Mouse (Mus musculus) limb, embryonic 11.5 days (tissue): Measurements from ENCODE around the gene Usp17lc. TPM values are rescaled to one million over a fixed set of nuclear protein-coding genes. Genes with fewer than 3 reads are reported as not detected.
"Not testable (repeated sequence)": the region's sequence is repeated elsewhere in the genome, so short reads cannot be mapped to it uniquely, and the experiment has no call there.

ENCODE experiments used
- ATAC-seq: fragments of 200-750 bp; cut with Nextera tagmentation; 2 replicates; pipeline ENCODE4 v1.8.0; 2017; ENCODE audit warnings: low read depth; ENCODE audit not compliant: insufficient number of reproducible peaks, low FRiP score, low TSS enrichment
- DNase-seq: peaks from one replicate; pipeline ENCODE4 v3.0.0-alpha.2; 2015; ENCODE audit warnings: low spot score
- H3K27ac ChIP-seq: fragments of 300-500 bp; sonication (generic); replicated peaks from 2 replicates; pipeline ENCODE4 v1.5.1; 2014; ENCODE audit warnings: low read depth, mild to moderate bottlenecking, low read length
- H3K27me3 ChIP-seq: fragments of 300-500 bp; sonication (generic); 2 replicates; pipeline ENCODE4 v1.6.1; 2014; ENCODE audit warnings: mild to moderate bottlenecking, low read length, mixed read lengths; ENCODE audit not compliant: control insufficient read depth, insufficient read depth
- H3K36me3 ChIP-seq: fragments of 300-500 bp; sonication (generic); 2 replicates; pipeline ENCODE4 v1.6.1; 2014; ENCODE audit warnings: mild to moderate bottlenecking, low read length, moderate library complexity, mixed read lengths; ENCODE audit not compliant: control insufficient read depth, insufficient read depth
- H3K4me1 ChIP-seq: fragments of 300-500 bp; sonication (generic); 2 replicates; pipeline ENCODE4 v1.6.1; 2014; ENCODE audit warnings: low read length, mixed read lengths; ENCODE audit not compliant: control insufficient read depth, insufficient read depth
- H3K4me2 ChIP-seq: fragments of 300-500 bp; sonication (generic); 2 replicates; pipeline ENCODE4 v1.6.1; 2014; ENCODE audit warnings: low read depth, mild to moderate bottlenecking, moderate library complexity; ENCODE audit not compliant: severe bottlenecking
- H3K4me3 ChIP-seq: fragments of 300-500 bp; sonication (generic); 2 replicates; pipeline ENCODE4 v1.5.1; 2014; ENCODE audit warnings: low read depth, low read length
- H3K9ac ChIP-seq: fragments of 300-500 bp; sonication (generic); 2 replicates; pipeline ENCODE4 v1.6.1; 2014; ENCODE audit warnings: mild to moderate bottlenecking, low read length
- H3K9me3 ChIP-seq: fragments of 300-500 bp; sonication (generic); 2 replicates; pipeline ENCODE4 v1.6.1; 2016; ENCODE audit warnings: low read length; ENCODE audit not compliant: control insufficient read depth
- WGBS: fragments of 180-500 bp; shearing (Covaris S2); extraction: QIAGEN DNeasy Blood & Tissue Kit; methylation state at CpG from one replicate; pipeline ENCODE4 v1.1.7; 2014; 5-methylcytosine and 5-hydroxymethylcytosine counted together
- polyA plus RNA-seq: library from polyadenylated mRNA; unstranded; fragments of >200 nt; fragmentation: Nextera tagmentation; extraction: Ambion mirVana; gene quantifications from 2 replicates; pipeline ENCODE4 v1.2.1, GENCODE M21; 2014

Gene Usp17lc
- not detected in 2 replicates for polyA plus RNA-seq

DNA sequence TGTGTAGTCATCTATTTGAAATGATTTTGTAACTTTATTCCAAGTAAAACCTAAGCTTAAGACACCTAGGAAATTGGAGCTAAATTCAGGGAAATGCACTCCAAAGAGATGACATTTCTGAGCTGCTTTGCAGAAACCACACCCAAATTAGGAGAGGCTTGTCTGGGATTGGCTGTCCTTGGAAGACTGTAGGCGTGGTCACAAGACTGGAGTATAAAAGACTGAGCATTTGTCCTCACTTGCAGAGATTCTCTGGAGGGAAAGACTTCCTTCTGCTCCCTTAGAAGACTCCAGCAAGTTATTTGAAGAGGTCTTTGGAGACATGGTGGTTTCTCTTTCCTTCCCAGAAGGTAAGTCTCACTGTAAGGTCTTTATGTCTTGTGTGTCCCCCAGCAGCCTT lies at the start of gene Usp17lc:
Gene Usp17lc (plus strand): TSS at position 301 of the 400 bp plus-strand sequence.
- ATAC-seq: not testable (repeated sequence)
- whole genome bisulfite sequencing: 83% methylated on average over 1 of the region's 1 CpGs

GRCm38 (mm10) chr7:103386077-103386476 lies 28.8 kb upstream of the Usp17lc start, which contains the start of gene Olfr603:
TSS of gene Olfr603 (minus strand) at chr7:103386177.
- Histone ChIP-seq H3K4me1 (no peaks in the 10 kb centered on the region), H3K4me2 (no peak within 1 kb of the TSS), H3K9me3 (no peaks in the 10 kb centered on the region), H3K4me3 (no peak within 1 kb of the TSS), H3K36me3 (no peaks in the 10 kb centered on the region), H3K9ac (no peak within 1 kb of the TSS), H3K27ac (no peak within 1 kb of the TSS), H3K27me3 (no peaks in the 10 kb centered on the region)
- ATAC-seq: no peak
- no peak for DNase-seq

More for the DNA sequence above, at the start of gene Usp17lc:
- not testable (repeated sequence) for H3K27me3 ChIP-seq, H3K9me3 ChIP-seq, H3K9ac ChIP-seq, H3K4me1 ChIP-seq, DNase-seq, H3K27ac ChIP-seq, H3K4me2 ChIP-seq, H3K36me3 ChIP-seq, H3K4me3 ChIP-seq

DNA sequence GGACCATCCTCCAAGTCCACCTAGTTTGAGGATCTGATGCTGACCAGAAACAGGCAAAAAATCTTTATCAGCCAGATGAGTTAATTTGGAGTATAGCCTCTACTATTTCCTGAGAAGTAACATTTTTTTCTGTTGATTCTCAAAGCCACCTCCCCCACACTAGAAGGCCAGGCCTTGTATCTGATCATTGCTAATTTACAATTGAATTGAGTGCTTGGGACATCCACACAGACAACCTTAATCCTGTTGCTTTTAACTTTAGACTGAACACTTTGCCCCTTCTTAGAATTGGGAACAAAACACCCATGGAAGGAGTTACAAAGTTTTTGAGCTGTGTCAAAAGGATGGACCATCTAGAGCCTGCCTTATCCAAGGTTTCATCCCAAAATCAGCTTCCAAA lies 17.1 kb upstream of the Usp17lc start:
- Histone ChIP-seq H3K4me3 (no peak overlapping the region), H3K4me1 (no peaks in the 10 kb centered on the region), H3K9ac (no peak overlapping the region), H3K4me2 (no peak overlapping the region), H3K27ac (no peak overlapping the region), H3K9me3 (no peaks in the 10 kb centered on the region), H3K27me3 (no peaks in the 10 kb centered on the region), H3K36me3 (no peaks in the 10 kb centered on the region)
- ATAC-seq: no peak
- DNase-seq: no peak

DNA sequence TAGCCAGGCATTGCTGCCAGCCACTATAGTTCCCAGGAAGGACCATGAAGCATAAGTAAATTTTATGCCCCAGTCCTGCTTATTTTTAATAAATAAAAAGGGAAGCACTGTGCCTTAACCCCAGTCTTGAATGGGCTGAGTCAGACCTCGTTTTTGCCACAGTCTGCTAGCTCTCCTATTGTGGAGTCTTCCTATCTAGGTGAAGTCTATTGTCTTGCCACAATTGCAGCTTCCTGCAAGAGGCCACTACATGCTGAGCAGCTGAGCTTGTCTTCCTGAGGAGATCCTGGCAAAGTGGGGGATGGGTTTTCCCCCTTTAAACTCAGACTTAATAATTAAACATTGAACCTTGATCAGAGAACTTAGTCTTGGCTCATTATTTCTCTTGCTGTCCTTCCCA lies 15.9 kb upstream of the Usp17lc start:
- no peak overlapping the region for H3K9ac ChIP-seq
- no peaks in the 10 kb centered on the region for H3K36me3 ChIP-seq
- no peak overlapping the region for H3K27ac ChIP-seq
- H3K4me2 ChIP-seq: no peak overlapping the region
- 26% methylated on average over 1 of the region's 1 CpGs for WGBS
- ATAC-seq (no peak), DNase-seq (no peak)
- H3K9me3 ChIP-seq: no peaks in the 10 kb centered on the region
- H3K4me1 ChIP-seq: no peaks in the 10 kb centered on the region
- H3K4me3 ChIP-seq: no peak overlapping the region
- no peaks in the 10 kb centered on the region for H3K27me3 ChIP-seq

DNA sequence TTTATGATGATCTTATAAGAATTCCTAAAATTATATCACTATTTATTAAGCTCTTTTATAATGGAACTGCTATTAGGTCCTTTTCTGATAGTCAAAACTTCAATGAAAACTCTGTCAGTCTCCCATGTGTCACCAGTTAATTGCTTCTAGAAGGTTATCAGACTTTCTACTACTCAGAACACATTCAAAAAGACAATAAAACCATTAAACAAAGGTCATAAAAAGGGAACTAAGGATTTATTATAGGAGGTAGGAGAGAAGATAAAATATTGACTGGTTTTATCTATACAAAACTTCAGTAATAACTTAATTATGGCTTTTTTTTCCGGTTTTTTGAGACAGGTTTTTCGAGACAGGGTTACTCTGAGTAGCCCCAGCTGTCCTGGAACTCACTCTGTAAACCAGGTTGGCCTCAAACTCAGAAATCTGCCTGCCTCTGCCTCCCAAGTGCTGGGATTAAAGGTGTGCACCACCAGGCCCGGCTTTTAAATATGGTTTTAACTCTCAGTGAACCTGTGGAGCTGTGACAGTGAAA lies 8.3 kb upstream of the Usp17lc start:
- not testable (repeated sequence) for DNase-seq, H3K36me3 ChIP-seq, H3K4me3 ChIP-seq, H3K27me3 ChIP-seq, H3K27ac ChIP-seq, H3K9me3 ChIP-seq, H3K4me2 ChIP-seq, H3K9ac ChIP-seq, H3K4me1 ChIP-seq, ATAC-seq
- WGBS: 77% methylated on average over 3 of the region's 3 CpGs

DNA sequence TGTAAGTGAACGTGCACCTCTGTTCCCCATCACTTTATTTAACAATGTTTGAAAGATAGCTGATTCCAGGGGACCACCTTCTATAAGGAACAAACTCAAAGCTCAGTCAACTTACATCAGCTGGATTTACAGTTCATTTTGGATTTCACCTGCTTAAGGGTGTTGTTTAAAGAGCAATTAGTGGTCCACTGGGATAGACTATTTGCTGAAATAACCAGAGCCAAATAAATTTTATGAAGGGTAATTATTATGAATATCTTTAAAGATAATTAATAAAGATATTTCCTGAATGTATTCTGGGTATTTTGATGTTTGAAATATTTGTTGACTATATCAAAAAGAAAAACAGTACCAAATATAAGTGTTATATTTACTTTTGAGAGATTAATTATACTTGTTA lies 30.5 kb downstream of the Usp17lc start, which contains the start of gene Olfr605:
Gene Olfr605 (minus strand): TSS at position 101 of the 400 bp plus-strand sequence.
- no peaks in the 10 kb centered on the region for H3K27me3 ChIP-seq
- no peaks in the 10 kb centered on the region for H3K4me1 ChIP-seq
- ATAC-seq (no peak), DNase-seq (no peak)
- 84% methylated on average over 1 of the region's 1 CpGs for WGBS
- H3K27ac ChIP-seq: no peak within 1 kb of the TSS
- no peak within 1 kb of the TSS for H3K4me3 ChIP-seq
- H3K9ac ChIP-seq: no peak within 1 kb of the TSS
- H3K9me3 ChIP-seq: no peaks in the 10 kb centered on the region
- H3K36me3 ChIP-seq: no peaks in the 10 kb centered on the region
- no peak within 1 kb of the TSS for H3K4me2 ChIP-seq

DNA sequence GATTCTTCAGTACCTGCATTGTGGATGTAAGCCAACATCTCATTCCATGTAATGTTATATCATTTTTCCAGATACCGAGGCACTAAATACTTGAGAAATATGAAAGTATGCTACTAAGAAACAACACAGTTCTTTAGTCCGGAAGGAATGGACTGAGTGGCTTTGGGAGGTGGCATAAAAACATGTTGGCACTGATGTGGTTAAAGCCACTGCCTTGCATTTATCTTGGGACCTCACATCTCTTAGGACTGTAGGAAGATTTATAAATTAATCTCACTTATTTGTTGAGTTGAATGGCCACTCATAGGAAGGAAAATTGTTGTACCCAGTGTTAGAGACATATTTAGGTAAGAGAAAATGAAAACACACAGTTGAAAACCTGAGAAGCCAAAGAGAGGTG lies 33.9 kb downstream of the Usp17lc start, which contains the start of gene Olfr606:
Gene Olfr606 (plus strand): TSS at position 301 of the 400 bp plus-strand sequence.
- Histone ChIP-seq H3K27me3 (no peaks in the 10 kb centered on the region), H3K27ac (no peak within 1 kb of the TSS), H3K9me3 (no peaks in the 10 kb centered on the region), H3K9ac (no peak within 1 kb of the TSS), H3K36me3 (no peaks in the 10 kb centered on the region), H3K4me1 (no peaks in the 10 kb centered on the region), H3K4me2 (no peak within 1 kb of the TSS), H3K4me3 (no peak within 1 kb of the TSS)
- 91% methylated on average over 2 of the region's 2 CpGs for WGBS
- DNase-seq: no peak
- ATAC-seq: no peak

- WGBS: 88% methylated on average over 5 of the region's 5 CpGs
Measured at GRCm38 (mm10) chr7:103460590-103460989, 45.7 kb downstream of the Usp17lc start.

More at GRCm38 (mm10) chr7:103460590-103460989, 45.7 kb downstream of the Usp17lc start:
- ATAC-seq (no peak), DNase-seq (no peak)
- Histone ChIP-seq H3K4me1 (no peaks in the 10 kb centered on the region), H3K36me3 (no peaks in the 10 kb centered on the region), H3K27ac (no peak overlapping the region), H3K4me2 (no peak overlapping the region), H3K4me3 (no peak overlapping the region), H3K9me3 (no peaks in the 10 kb centered on the region), H3K9ac (no peak overlapping the region), H3K27me3 (no peaks in the 10 kb centered on the region)
